9 mouse cellular contexts compared by ENCODE assay signal in genomic region chr14:24530228-24530627, GRCm38 (mm10). TPM values are rescaled to one million over a fixed set of nuclear protein-coding genes. Genes with fewer than 3 reads are reported as not detected.
A peak's percentile ranks its signal among the peaks of the same experiment; 100 is the strongest.
DNase-seq lines count a peak whose midpoint lies in the region; ATAC-seq and TF ChIP-seq lines count a peak whose summit lies in the region.
"Had no signal": no experiment of that assay in that cellular context is flagged by ENCODE, and none has a peak within 500 bp of the region (broad histone marks: within the 10 kb centered on the region; RNA-seq: fewer than 3 reads in every experiment).

No protein-coding gene starts in this region.

- H3K36me3 ChIP-seq in heart, embryonic 13.5 days = no peaks in the 10 kb centered on the region
- no peaks in the 10 kb centered on the region for H3K36me3 ChIP-seq in heart, embryonic 10.5 days
- no peaks in the 10 kb centered on the region for H3K36me3 ChIP-seq in embryonic facial prominence, embryonic 13.5 days
- H3K36me3 ChIP-seq in kidney, embryonic 16.5 days (ENCODE audit: insufficient read depth, low read length) = no peaks in the 10 kb centered on the region
- H3K36me3 ChIP-seq in midbrain, postnatal 0 days (ENCODE audit: insufficient read depth, low read length) = no peaks in the 10 kb centered on the region

- peak overlapping the region; percentile 38 for H3K4me2 ChIP-seq in heart, embryonic 13.5 days
- H3K4me2 ChIP-seq in embryonic facial prominence, embryonic 13.5 days = peak overlapping the region; percentile 36
- H3K4me2 ChIP-seq in kidney, embryonic 16.5 days (replicated peaks; ENCODE audit: low read depth, low read length) = peak overlapping the region; percentile 31; the same call in 1 of the 2 replicates
- H3K4me2 ChIP-seq in midbrain, postnatal 0 days (ENCODE audit: low read depth, low read length, poor library complexity, severe bottlenecking) = no peak overlapping the region

- TF ChIP-seq CTCF in midbrain, postnatal 0 days (IDR thresholded peaks at IDR 0.05) = no peak

- H3K27me3 ChIP-seq in heart, embryonic 13.5 days (replicated peaks) = no peaks in the 10 kb centered on the region
- H3K27me3 ChIP-seq in heart, embryonic 10.5 days (ENCODE audit: insufficient read depth, poor library complexity, severe bottlenecking) = no peaks in the 10 kb centered on the region
- H3K27me3 ChIP-seq in embryonic facial prominence, embryonic 13.5 days = no peaks in the 10 kb centered on the region
- H3K27me3 ChIP-seq in kidney, embryonic 16.5 days (ENCODE audit: insufficient read depth, low read length) = no peaks in the 10 kb centered on the region
- H3K27me3 ChIP-seq in midbrain, postnatal 0 days (ENCODE audit: insufficient read depth, low read length) = no peaks in the 10 kb centered on the region

- no peak for ATAC-seq in heart, embryonic 13.5 days (ENCODE audit: extremely low read depth, insufficient number of reproducible peaks, low FRiP score, low TSS enrichment)
- ATAC-seq in embryonic facial prominence, embryonic 13.5 days (ENCODE audit: insufficient number of reproducible peaks, insufficient read depth, low FRiP score, low TSS enrichment, low read depth) = peak; percentile 66
- ATAC-seq in kidney, embryonic 16.5 days (ENCODE audit: low FRiP score, low TSS enrichment) = peak; percentile 86
- ATAC-seq in midbrain, postnatal 0 days (ENCODE audit: low FRiP score) = 0 out of 2 replicates have a peak, but pooled peaks have one; percentile 32
- ATAC-seq: CD4-positive, CD25-positive, alpha-beta regulatory T cell, adult 4 months had no signal

- peaks cover 26% of the 10 kb centered on the region for H3K4me1 ChIP-seq in heart, embryonic 13.5 days
- peaks cover 24% of the 10 kb centered on the region for H3K4me1 ChIP-seq in heart, embryonic 10.5 days
- peaks cover 33% of the 10 kb centered on the region for H3K4me1 ChIP-seq in embryonic facial prominence, embryonic 13.5 days
- H3K4me1 ChIP-seq in kidney, embryonic 16.5 days (ENCODE audit: insufficient read depth, low read length) = peaks cover 10% of the 10 kb centered on the region
- peaks cover 13% of the 10 kb centered on the region for H3K4me1 ChIP-seq in midbrain, postnatal 0 days (ENCODE audit: insufficient read depth, low read length)

- 6% methylated on average over 6 of the region's 6 CpGs for WGBS in heart, embryonic 13.5 days
- 5% methylated on average over 6 of the region's 6 CpGs for WGBS in heart, embryonic 10.5 days
- 2% methylated on average over 6 of the region's 6 CpGs for WGBS in embryonic facial prominence, embryonic 13.5 days
- 9% methylated on average over 6 of the region's 6 CpGs for WGBS in kidney, embryonic 16.5 days
- 7% methylated on average over 6 of the region's 6 CpGs for WGBS in midbrain, postnatal 0 days

- no peak overlapping the region for H3K27ac ChIP-seq in heart, embryonic 13.5 days (replicated peaks)
- no peak overlapping the region for H3K27ac ChIP-seq in heart, embryonic 10.5 days
- H3K27ac ChIP-seq in embryonic facial prominence, embryonic 13.5 days = no peak overlapping the region
- no peak overlapping the region for H3K27ac ChIP-seq in kidney, embryonic 16.5 days (ENCODE audit: low read length)
- no peak overlapping the region for H3K27ac ChIP-seq in midbrain, postnatal 0 days (ENCODE audit: low read depth, low read length)

- no peaks in the 10 kb centered on the region for H3K9me3 ChIP-seq in heart, embryonic 13.5 days
- no peaks in the 10 kb centered on the region for H3K9me3 ChIP-seq in heart, embryonic 10.5 days
- no peaks in the 10 kb centered on the region for H3K9me3 ChIP-seq in embryonic facial prominence, embryonic 13.5 days
- H3K9me3 ChIP-seq in kidney, embryonic 16.5 days (ENCODE audit: low read length) = no peaks in the 10 kb centered on the region
- H3K9me3 ChIP-seq in midbrain, postnatal 0 days (ENCODE audit: low read length) = no peaks in the 10 kb centered on the region

- no peak overlapping the region for H3K9ac ChIP-seq in heart, embryonic 13.5 days
- H3K9ac ChIP-seq in embryonic facial prominence, embryonic 13.5 days = no peak overlapping the region
- no peak overlapping the region for H3K9ac ChIP-seq in kidney, embryonic 16.5 days (replicated peaks; ENCODE audit: low read length)
- H3K9ac ChIP-seq in midbrain, postnatal 0 days (replicated peaks; ENCODE audit: low read length, poor library complexity, severe bottlenecking) = no peak overlapping the region

- H3K4me3 ChIP-seq in heart, embryonic 13.5 days = no peak overlapping the region
- H3K4me3 ChIP-seq in heart, embryonic 10.5 days = no peak overlapping the region
- H3K4me3 ChIP-seq in embryonic facial prominence, embryonic 13.5 days = no peak overlapping the region
- no peak overlapping the region for H3K4me3 ChIP-seq in kidney, embryonic 16.5 days (ENCODE audit: low read length)
- H3K4me3 ChIP-seq in midbrain, postnatal 0 days (ENCODE audit: low read depth, low read length) = no peak overlapping the region

- no peak for DNase-seq in heart, embryonic 10.5 days (ENCODE audit: low spot score)
- DNase-seq in midbrain, postnatal 0 days (ENCODE audit: low spot score) = peak; percentile 28
- no peak for DNase-seq in spleen, postnatal 14 days (ENCODE audit: low spot score in 2 of 2)
- no peak for DNase-seq in left cerebral cortex, postnatal 14 days (ENCODE audit: low spot score in 2 of 2)
- no peak for DNase-seq in yolk sac, embryonic 10.5 days (ENCODE audit: low spot score)

- intact Hi-C loops in left cerebral cortex, postnatal 14 days (cut with DNase I) = no loop called here

RNA-seq across cellular contexts. Expression of gene Rps24, which starts 43.3 kb away (rescaled TPM):
- polyA plus RNA-seq in heart, embryonic 13.5 days (2015; fragmentation: Nextera tagmentation; extraction: Ambion mirVana) = 597 and 600 TPM in 2 replicates
- 782 and 904 TPM in 2 replicates for polyA plus RNA-seq in heart, embryonic 10.5 days (2016; fragmentation: Nextera tagmentation; extraction: Ambion mirVana)
- polyA plus RNA-seq in embryonic facial prominence, embryonic 13.5 days (2015; fragmentation: Nextera tagmentation; extraction: Ambion mirVana) = 1,123 and 1,186 TPM in 2 replicates
- polyA plus RNA-seq in kidney, embryonic 16.5 days (2015; fragmentation: Nextera tagmentation; extraction: Ambion mirVana) = 686 and 761 TPM in 2 replicates
- total RNA-seq in midbrain, postnatal 0 days (2014; rRNA removed) = 1,066 and 1,223 TPM in 2 replicates
- 799 and 839 TPM in 2 replicates for polyA plus RNA-seq in midbrain, postnatal 0 days (2015; fragmentation: Nextera tagmentation; extraction: Ambion mirVana)
- 100 to 1,000 TPM; 652 to 714 TPM for total RNA-seq in left cerebral cortex, postnatal 14 days (2021)

RNA-seq across cellular contexts. Expression of gene Polr3a, which starts 43.4 kb away (rescaled TPM):
- 12.6 and 13.8 TPM in 2 replicates for polyA plus RNA-seq in heart, embryonic 13.5 days (2015; fragmentation: Nextera tagmentation; extraction: Ambion mirVana)
- polyA plus RNA-seq in heart, embryonic 10.5 days (2016; fragmentation: Nextera tagmentation; extraction: Ambion mirVana) = 16.9 and 18.1 TPM in 2 replicates
- 22.0 and 24.3 TPM in 2 replicates for polyA plus RNA-seq in embryonic facial prominence, embryonic 13.5 days (2015; fragmentation: Nextera tagmentation; extraction: Ambion mirVana)
- 16.8 and 21.1 TPM in 2 replicates for polyA plus RNA-seq in kidney, embryonic 16.5 days (2015; fragmentation: Nextera tagmentation; extraction: Ambion mirVana)
- 22.0 and 24.3 TPM in 2 replicates for total RNA-seq in midbrain, postnatal 0 days (2014; rRNA removed)
- polyA plus RNA-seq in midbrain, postnatal 0 days (2015; fragmentation: Nextera tagmentation; extraction: Ambion mirVana) = 12.5 and 14.6 TPM in 2 replicates
- total RNA-seq in left cerebral cortex, postnatal 14 days (2021) = 10 to 100 TPM; 31.7 to 36.2 TPM
